In genomic region chr12:35209399-35209798, GRCm38 (mm10) we compare ENCODE assay signal across 23 mouse cellular contexts.
"Had no signal": no experiment of that assay in that cellular context is flagged by ENCODE, and none has a peak within 500 bp of the region (broad histone marks: within the 10 kb centered on the region; RNA-seq: fewer than 3 reads in every experiment).

No protein-coding gene starts in this region.

- H3K4me3 ChIP-seq: kidney, embryonic 15.5 days; limb, embryonic 10.5 days; limb, embryonic 13.5 days; liver, embryonic 13.5 days; megakaryocyte, embryonic 14.5 days; midbrain, embryonic 10.5 days; neural tube, embryonic 12.5 days; neural tube, embryonic 15.5 days had no signal

- H3K9ac ChIP-seq: kidney, embryonic 15.5 days; limb, embryonic 13.5 days; liver, embryonic 13.5 days; neural tube, embryonic 12.5 days; neural tube, embryonic 15.5 days had no signal

- H3K27ac ChIP-seq: kidney, embryonic 15.5 days; limb, embryonic 10.5 days; limb, embryonic 13.5 days; liver, embryonic 13.5 days; macrophage; midbrain, embryonic 10.5 days; neural tube, embryonic 12.5 days; neural tube, embryonic 15.5 days; stomach, postnatal 0 days had no signal

- H3K9me3 ChIP-seq: kidney, embryonic 15.5 days; limb, embryonic 10.5 days; limb, embryonic 13.5 days; liver, embryonic 13.5 days; megakaryocyte, embryonic 14.5 days; midbrain, embryonic 10.5 days; neural tube, embryonic 12.5 days; neural tube, embryonic 15.5 days had no signal

- H3K4me2 ChIP-seq: kidney, embryonic 15.5 days; limb, embryonic 13.5 days; liver, embryonic 13.5 days; neural tube, embryonic 12.5 days; neural tube, embryonic 15.5 days had no signal

- H3K4me1 ChIP-seq: kidney, embryonic 15.5 days; limb, embryonic 10.5 days; limb, embryonic 13.5 days; liver, embryonic 13.5 days; megakaryocyte, embryonic 14.5 days; midbrain, embryonic 10.5 days; neural tube, embryonic 12.5 days; neural tube, embryonic 15.5 days had no signal

- DNase-seq: kidney, adult 11 months; kidney, adult 8-10 months; kidney, postnatal 10 days; kidney, postnatal 4 days; liver; liver, embryonic 13.5 days; lung, adult 2 months; midbrain, embryonic 14.5 days; right cerebral cortex, adult 18-20 months; right cerebral cortex, postnatal 14 days; right cerebral cortex, postnatal 4 days; thymus, adult 2 months; thymus, postnatal 14 days; thymus, postnatal 4 days had no signal

- H3K27me3 ChIP-seq: kidney, embryonic 15.5 days; limb, embryonic 13.5 days; liver, embryonic 13.5 days; megakaryocyte, embryonic 14.5 days; neural tube, embryonic 12.5 days; neural tube, embryonic 15.5 days had no signal

- H3K36me3 ChIP-seq: kidney, embryonic 15.5 days; limb, embryonic 10.5 days; limb, embryonic 13.5 days; liver, embryonic 13.5 days; midbrain, embryonic 10.5 days; neural tube, embryonic 12.5 days; neural tube, embryonic 15.5 days had no signal
